Mouse (Mus musculus): ENCODE measurements around the gene Gm10310.
"Not testable (repeated sequence)": the region's sequence is repeated elsewhere in the genome, so short reads cannot be mapped to it uniquely, and the experiment has no call there.

Gm10310 gene

DNA sequence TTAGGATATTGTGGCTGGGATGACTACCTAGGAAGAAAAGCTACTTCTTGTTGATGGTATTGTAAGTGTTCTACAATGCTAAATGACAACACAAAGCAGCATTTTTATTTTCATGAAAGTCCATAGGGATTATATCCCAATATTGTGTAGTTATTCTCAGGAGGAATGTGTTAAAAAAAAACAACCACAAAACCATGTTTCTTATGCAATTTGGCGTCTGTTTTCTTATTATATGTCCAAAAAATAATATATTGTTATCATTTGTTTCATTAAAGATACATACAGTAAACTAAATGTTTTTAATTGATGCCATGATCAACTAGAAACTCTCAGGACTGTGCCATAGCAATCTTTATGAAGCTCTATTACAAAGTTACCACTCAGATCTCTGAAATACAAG is at the start of gene Gm10310:
Gm10310 (minus strand) TSS at position 101 of the 400 bp plus-strand sequence.
- DNase-seq = not testable (repeated sequence)

DNA sequence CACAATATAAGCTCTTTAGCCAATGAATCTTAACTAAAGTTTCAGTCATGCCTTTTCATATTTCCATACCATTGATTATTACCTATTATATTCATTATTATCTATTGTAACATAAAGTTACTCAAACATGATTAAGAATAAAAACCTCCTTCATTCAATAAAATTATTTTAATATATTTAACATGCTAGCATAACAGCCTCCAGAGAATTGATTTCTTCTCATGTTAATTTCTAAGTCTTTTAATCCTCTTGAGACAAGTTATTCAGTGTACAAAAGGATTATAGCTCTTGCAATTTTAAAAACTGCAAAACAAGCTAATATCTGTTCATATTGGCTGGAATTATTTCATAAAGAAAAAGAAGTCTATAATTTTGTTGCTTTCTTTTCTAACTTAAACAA is 45.2 kb upstream of the Gm10310 start, which contains the start of gene Olfr821:
Olfr821 (plus strand) TSS at position 301 of the 400 bp plus-strand sequence.
- no peak for DNase-seq

DNA sequence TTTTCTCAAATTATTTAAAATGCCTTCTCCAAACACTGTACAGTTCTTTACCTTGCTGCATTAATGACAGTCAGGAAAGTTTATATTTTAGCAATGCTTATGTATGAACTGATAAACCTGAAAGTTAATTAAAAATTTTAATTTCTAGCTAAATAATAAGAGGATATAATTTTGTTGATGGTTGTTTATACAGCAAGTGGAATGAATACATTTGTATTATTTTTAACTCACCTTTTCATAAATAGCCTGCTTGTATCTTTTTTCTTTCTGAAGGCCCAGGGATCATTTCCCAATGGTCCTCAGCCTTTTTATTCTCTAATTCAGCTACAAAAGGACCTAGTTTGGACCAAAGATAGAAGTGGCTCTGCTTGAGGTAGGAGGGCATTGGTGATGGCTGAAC is 27.5 kb upstream of the Gm10310 start, which contains the start of gene Olfr820:
Olfr820 (plus strand) TSS at position 301 of the 400 bp plus-strand sequence.
- no peak for DNase-seq

DNA sequence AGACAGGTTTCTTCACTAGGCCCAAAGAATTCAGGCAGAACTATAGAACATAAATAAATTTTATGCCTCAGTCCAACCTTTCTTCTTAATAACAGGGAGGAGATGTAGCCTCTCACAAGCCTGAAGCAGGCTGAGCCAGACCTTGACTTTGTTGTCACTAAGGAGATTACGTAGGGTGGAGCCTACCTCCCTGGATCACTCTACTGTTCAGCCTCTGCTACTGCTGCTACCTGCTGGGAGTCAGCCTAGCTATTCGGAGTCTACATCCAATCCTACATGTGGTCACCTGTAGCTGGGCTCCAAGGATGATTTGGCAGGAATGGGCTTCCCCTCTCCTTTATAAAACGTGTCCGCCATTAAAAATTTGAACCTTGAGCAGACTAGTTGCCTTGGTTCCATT is 20.5 kb upstream of the Gm10310 start:
- not testable (repeated sequence) for DNase-seq

DNA sequence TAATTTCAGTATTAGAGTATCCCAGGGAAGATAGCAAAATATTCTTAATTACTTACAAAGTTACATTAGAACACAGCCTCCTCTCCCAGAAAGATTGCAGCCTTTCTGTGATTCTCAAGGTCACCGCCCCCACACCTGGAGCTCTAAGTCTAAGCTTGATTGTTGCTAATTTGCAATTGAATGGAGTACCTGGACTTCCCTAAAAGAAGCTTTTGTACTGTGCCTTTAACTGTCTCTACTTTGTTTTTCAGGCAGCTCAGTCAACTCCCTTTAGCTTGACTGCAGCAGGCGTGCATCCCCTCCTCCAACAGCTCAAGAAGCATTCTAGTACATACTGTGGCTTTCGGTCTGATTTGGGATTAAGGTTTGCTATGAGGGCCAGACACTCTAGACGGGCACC is 19.2 kb upstream of the Gm10310 start:
- not testable (repeated sequence) for DNase-seq

DNA sequence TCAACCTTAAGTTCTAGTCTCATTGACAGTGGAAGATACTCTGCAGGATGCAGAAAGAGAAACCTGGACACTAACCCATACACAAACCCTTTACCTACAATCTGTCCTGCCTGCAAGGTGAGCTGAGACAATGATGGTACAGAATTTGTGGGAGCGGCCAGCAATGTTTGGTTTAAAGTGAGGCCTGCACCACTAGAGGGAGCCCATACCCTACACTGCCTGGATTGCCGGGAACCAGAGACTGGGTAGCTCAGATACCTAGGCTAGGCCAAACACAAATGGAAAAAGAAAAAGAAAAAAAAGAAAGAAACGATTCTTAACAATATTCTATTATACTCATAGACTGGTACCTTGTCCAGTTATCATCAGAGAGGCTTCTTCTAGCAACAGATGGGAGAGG is 3.0 kb downstream of the Gm10310 start:
- not testable (repeated sequence) for DNase-seq

DNA sequence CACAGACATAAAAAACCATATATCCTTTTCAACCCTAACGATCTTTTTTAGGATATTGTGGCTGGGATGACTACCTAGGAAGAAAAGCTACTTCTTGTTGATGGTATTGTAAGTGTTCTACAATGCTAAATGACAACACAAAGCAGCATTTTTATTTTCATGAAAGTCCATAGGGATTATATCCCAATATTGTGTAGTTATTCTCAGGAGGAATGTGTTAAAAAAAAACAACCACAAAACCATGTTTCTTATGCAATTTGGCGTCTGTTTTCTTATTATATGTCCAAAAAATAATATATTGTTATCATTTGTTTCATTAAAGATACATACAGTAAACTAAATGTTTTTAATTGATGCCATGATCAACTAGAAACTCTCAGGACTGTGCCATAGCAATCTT is 8.8 kb downstream of the Gm10310 start, which contains the start of gene Olfr247:
Olfr247 (minus strand) TSS at position 101 of the 400 bp plus-strand sequence.
- DNase-seq = not testable (repeated sequence)

DNA sequence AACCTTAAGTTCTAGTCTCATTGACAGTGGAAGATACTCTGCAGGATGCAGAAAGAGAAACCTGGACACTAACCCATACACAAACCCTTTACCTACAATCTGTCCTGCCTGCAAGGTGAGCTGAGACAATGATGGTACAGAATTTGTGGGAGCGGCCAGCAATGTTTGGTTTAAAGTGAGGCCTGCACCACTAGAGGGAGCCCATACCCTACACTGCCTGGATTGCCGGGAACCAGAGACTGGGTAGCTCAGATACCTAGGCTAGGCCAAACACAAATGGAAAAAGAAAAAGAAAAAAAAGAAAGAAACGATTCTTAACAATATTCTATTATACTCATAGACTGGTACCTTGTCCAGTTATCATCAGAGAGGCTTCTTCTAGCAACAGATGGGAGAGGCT is 11.9 kb downstream of the Gm10310 start:
- not testable (repeated sequence) for DNase-seq

DNA sequence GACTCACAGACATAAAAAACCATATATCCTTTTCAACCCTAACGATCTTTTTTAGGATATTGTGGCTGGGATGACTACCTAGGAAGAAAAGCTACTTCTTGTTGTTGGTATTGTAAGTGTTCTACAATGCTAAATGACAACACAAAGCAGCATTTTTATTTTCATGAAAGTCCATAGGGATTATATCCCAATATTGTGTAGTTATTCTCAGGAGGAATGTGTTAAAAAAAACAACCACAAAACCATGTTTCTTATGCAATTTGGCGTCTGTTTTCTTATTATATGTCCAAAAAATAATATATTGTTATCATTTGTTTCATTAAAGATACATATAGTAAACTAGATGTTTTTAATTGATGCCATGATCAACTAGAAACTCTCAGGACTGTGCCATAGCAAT is 17.7 kb downstream of the Gm10310 start, which contains the start of gene Olfr819:
Olfr819 (minus strand) TSS at position 101 of the 400 bp plus-strand sequence.
- not testable (repeated sequence) for DNase-seq

DNA sequence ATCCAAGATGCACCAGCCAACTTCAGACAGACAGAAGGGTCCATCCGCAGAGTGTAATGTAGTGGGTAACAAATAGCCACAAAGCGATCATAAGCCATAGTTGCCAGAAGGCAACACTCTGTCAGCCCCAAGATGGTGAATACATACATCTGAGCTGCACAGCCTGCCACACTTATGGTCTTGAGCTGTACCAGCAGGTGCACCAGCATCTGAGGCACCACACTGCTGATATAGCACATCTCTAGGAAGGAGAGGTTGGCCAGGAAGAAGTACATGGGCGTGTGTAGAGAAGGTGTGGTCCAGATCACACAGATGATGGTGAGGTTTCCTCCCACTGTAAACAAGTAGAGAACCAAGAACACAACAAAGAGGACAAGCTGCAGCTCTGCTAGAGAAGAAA is 18.6 kb downstream of the Gm10310 start:
- DNase-seq = not testable (repeated sequence)

DNA sequence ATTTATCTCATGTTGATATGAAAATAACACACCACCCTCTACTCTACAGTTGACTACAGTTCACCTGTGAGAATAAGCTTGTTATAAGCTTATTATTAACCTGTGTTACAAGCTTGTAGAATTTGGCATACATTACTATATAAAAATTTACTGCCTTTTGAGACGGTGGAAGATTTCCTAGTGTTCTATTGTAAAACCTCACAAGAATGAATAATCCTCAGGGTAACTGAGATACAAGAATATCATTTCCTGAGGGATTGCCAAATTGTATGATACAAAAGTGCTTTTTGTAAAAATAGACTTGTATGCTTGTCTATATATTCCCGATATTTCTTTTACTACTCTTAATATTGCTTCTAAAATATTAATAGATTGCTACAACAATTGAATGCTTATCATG is 35.9 kb downstream of the Gm10310 start, which contains the start of gene Olfr818:
Olfr818 (minus strand) TSS at position 101 of the 400 bp plus-strand sequence.
- DNase-seq = no peak

All from cerebellum, postnatal 25 days (tissue).